Mouse (Mus musculus): Measurements from ENCODE around the gene Golga4. TPM values are rescaled to one million over a fixed set of nuclear protein-coding genes. Genes with fewer than 3 reads are reported as not detected.

Golga4 gene
- total RNA-seq, 4 experiments from 2014 or later, result 97.1 to 109 (median 99.4) TPM

DNA sequence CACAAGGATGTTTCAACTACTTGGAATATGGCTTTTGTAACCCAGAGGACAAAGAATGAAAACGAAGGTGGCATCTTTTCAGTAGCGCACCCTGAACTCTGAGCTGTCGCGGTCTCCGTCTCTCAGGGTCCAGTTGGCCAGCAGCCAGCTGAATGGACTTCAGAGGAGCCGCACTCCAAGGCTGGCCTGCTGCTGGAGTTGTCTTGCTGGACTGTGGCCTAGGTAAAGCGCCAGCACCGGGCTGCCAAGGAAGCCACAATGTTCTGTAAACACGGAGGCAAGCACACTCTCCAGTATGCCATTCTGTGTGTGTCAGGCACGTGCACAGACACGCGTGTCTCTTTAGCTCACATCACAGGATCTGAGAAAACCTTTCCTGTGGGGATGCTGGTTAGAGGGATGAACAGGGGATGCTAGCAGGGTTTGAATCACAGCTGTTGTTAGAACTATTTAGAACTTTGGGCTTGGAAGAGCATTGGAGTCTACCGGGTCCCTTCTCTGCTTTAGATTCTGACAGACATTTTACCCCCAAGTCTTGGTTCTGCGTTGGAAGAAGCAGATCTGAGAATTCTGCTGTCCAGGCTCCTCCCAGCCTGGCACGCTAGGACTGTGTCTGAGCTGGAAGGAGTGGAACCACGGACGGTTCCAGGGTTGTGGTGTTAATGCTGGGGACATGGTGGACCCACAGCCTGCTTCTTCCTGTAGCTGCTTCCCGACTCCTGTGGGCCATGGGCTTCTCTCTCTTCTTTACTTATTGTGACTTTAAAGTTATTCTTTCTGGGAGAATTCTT lies 116.5 kb downstream of the Golga4 start:
- no peak for DNase-seq (ENCODE audit: low spot score in 2 of 2)

DNA sequence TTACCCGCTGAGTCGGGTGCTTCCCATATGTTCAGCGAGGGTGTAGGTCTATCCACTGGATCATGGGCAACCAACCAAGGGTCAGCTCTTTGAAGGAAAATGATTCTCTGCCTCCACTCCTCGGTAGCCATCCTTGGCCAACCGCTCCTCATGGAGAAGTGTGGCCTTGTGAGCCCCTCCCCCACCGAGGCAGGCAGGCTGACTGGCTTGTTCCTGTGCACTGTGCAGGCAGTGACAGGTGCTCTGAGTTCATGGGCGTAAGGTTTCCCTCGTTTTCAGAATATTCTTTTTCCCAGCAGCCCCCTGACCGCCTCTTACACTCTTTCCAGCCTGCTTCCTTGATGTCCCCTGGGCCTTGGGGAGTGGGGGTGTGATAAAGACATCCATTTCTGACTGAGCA lies 117.4 kb downstream of the Golga4 start:
- DNase-seq (ENCODE audit: low spot score in 2 of 2), result no peak

DNA sequence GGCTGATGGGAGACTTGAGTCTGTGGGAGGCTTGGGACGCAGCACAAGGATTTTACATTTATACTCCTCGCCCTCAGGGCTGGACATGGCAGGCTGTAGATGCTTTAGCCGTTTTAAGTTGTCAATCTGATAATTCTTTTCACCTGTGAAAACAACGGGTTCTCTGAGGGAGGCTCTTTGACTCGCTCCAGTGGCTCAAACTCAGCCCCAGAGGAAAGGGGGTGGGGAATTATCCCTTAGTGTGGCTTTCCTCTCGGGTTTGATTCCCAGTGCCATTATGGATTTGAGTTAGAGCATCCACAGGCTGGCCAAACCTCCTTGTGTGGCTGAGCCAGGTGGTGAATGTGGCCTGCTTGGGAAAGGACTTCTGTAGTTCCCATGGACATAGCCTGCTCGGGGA lies 118.1 kb downstream of the Golga4 start:
- no peak for DNase-seq (ENCODE audit: low spot score in 2 of 2)

DNA sequence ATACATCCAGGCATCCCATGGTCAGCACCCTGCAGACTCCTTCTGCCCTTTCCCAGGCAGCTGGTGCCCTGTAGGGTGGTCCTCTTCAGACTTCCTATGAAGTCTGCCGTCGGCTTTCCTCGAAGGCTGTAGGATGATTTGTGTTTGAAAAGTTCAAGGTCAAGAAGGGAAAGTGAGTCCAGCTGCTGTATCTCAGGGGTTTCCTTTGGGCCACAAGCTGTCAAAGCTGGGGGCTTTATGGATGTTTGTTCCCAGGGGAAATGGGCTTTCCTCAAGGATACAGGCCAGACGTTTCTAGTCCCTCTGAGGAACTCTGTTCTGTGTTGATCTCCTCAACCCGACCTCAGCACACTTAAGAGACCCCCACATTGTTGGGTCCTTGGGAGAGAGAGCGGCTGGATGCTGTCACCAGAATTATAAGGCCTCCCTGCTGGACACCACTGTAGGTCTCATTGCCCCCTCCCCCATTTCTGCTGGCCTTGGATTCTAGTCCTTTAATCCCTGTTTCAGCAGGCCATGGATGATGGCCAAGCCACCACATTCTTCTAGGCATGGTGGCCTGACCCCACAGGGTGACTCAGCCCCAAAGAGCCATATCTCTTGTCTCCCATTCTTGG lies 123.8 kb downstream of the Golga4 start:
- no peak for DNase-seq (ENCODE audit: low spot score in 2 of 2)

Other genes with a start within 250 kb of the Golga4 start
- 1 to 10 TPM in 1 of 4 experiments, under 1 TPM in 3; 0.18 to 1.0 (median 0.32) TPM for gene Eomes, start 28.1 kb upstream of the Golga4 start, total RNA-seq (2022)
- 1 to 10 TPM; 5.6 to 6.3 (median 6.1) TPM for gene Itga9, start 100.4 kb downstream of the Golga4 start, total RNA-seq (2022)

All from left cerebral cortex, adult 8-10 months (tissue).